Mouse (Mus musculus) fibroblast of lung, adult 2 months (primary cell): ENCODE measurements around the gene Frmd8.

ENCODE experiments used
- DNase-seq: peaks from one replicate; pipeline ENCODE4 v3.0.0-alpha.2; 2011; ENCODE audit warnings: low read depth

The Frmd8 gene

DNA sequence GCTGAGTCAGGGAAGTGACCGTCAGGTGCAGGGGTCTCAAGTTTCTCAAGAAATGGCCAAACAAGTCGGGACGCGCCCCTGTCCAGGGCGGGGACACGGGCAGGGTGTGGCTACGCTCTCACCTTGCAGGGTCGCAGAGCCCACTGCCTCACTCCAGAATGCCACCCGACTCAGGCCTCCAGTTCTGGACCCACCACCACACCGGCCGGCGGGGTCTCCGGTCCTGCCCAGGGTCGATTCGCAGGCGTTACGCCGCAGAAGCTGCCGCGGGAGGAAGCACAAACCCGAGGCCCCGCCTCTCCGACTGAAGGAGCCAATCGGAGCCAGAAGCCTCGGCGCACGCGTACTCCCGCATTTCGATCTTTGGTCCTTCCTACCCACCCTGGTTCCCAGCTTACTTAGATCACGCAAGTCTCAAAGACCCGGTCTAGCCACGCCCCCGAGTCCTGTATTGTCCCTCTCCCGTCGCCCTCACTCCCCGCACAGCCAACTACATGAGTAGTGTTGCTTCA lies at the start of gene Frmd8:
Gene Frmd8, minus strand, starts transcription at position 306 of the 512 bp plus-strand sequence.
- DNase-seq, result peak; percentile 95

DNA sequence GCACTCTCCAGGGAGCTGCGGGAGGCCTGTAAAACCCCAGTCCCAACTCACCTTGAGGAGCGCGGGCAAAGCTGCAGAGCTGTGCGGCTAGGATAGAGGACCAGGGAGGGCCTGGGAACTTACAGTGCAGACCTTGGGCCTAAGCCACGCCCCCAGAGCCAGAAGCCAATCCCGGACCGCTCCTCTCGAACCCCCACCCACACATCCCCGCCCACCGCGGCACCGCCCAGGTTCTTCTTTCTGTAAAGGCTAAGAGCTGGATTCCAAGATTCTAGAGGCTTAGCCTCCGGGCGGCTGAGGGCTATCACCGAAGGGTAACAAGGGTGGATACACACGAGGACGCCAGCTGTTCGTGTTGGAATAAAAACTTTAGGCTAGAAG lies 49.6 kb upstream of the Frmd8 start, which contains the start of gene Cdc42ep2:
Gene Cdc42ep2, minus strand, starts transcription at position 104 of the 381 bp plus-strand sequence.
- DNase-seq, result peak; percentile 87

DNA sequence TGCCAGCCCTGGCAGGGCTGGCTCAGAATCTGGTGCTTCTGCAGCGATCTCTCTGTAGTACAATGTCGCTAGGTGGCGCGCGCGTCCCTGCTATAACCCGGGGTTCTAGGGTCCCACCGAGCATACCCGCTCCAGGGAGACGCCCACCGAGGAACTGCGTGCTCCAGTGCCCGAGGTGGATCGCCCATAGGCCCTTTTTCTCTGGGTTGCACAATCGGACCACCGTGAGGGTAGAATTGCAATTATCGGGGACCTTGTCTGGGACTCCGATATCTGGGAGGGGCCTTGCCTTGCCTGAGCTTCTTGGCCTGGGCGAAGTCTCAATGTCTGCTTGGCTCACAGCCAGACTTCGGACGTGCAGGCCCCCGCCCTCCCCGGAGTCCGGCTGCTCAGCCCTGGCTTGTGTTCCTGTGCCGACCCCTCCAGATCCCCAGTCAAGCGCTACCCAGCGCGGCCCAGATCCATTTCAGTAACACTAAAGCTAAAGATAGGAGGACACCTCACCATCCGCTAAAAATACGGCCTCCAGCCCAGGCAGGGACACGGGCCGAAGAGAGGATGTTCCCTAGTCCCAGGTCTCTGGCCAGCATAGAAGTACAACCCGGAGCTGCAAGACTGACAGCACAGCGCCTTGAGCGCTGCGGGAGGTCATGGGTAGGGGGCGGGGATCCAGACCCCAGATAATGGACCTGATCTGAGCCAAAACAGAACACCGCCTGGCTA lies 49.1 kb upstream of the Frmd8 start:
- DNase-seq, result peak; percentile 46

DNA sequence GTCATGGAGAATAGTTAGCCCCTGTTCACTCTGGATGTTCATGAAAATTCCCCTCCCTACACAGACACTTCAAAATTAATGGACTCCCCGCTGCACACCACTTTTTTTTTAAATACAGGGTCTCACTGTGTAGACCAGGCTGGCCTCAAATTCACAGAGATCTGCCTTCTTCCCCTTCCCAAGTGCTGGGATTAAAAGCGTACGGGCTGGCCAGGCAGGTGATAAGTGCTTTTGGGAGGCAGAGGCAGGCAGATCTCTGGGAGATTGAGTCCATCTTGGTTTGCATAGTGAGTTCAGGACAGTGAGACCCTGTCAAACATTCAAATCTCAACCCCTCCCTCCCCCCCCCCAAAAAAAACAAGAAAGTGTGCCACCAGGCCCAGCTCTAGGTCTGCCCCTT lies 47.9 kb upstream of the Frmd8 start:
- no peak for DNase-seq

DNA sequence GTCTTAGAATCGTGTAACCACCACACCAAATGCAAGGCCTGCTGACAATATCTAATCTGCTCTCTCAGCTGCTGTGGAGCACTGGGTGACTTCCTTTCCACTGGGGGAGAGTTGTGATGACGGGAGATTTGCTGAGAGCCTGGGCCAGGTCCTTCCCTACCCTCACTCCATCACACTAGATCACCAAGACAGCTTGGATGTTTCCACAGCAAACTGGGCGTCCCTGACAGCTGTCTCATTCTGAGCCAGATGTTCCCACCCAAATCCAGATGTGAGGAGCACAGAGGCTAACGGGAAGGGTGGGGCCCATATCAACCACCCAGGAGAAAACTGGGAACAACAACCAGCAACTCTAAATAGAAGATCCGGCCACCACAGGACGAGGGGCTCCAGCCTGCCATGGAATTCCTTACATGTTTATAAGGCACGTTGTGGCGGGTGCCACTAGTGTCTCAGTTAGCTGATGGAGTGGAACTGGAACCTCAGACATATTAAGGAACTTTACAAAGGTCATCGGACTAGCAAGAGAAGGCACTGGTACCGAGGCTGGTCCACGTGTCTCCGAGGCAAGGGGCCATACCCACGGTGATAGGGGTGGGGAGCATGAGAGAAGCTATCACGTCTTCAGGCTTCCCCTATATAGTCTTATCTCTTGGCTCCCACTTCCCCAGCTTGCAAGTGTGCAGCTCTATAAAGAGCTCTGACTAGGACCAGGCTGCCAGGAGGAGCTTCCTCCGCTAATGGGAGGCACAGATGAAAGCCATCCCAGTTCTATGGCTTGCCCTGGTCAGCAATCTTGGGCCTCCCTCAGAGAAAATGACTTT lies 47.3 kb upstream of the Frmd8 start:
- no peak for DNase-seq

DNA sequence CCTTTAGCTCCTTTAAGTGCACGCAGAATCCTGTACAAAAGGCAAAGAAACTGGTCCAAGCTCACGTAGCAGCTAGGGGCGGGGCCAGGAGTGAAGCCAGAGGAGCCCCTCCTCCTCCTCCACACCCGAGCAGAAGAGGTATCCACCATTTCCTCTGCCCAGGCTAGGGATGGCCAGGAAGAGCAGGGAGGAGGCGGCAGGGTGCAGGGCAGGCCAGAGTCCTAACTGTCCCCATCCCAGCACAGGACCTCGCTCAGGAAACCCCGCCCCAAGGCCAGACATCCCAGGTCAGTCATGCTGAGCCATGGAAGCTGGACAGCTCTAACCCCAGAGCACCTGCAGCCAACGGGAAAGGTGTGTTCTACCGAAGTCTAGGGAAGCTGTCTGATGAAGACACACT lies 46.6 kb upstream of the Frmd8 start:
- DNase-seq, result no peak

DNA sequence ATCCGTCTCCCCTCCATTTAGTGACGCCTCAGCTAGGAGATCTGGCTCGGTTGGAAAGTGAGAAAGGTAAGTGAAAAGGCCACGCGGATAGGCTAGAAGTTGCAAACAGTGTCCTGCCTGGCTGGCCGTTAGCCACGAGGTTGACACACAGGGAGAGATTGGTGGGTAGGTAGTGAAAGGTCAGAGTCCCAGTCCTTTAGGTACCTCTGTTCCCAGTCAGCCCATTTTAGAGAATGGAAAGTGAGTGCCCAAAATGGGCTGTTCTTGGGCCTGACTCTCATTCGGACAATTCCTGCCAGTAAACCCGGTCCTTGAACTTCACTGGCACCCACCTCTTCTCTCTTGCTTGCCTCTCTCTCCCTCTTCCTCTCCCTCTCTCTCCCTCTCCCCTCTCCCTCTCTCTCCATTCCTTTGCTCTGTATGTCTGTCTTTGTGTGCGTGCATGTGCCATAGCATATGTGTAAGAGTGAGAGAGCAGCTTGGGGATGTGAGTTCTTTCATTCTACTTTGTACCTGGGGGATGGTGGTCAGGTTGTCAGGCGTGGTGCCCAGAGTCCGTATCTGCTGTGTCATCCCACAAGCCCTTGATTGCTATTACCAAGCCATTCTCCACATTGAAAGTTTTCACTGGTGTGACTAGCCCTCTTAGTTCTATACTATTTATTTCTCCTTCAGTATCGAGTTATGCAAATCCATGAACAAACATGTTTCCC lies 38.1 kb upstream of the Frmd8 start, which contains the start of gene Dpf2:
Gene Dpf2, minus strand, starts transcription at position 4 of the 713 bp plus-strand sequence.
- no peak for DNase-seq

DNA sequence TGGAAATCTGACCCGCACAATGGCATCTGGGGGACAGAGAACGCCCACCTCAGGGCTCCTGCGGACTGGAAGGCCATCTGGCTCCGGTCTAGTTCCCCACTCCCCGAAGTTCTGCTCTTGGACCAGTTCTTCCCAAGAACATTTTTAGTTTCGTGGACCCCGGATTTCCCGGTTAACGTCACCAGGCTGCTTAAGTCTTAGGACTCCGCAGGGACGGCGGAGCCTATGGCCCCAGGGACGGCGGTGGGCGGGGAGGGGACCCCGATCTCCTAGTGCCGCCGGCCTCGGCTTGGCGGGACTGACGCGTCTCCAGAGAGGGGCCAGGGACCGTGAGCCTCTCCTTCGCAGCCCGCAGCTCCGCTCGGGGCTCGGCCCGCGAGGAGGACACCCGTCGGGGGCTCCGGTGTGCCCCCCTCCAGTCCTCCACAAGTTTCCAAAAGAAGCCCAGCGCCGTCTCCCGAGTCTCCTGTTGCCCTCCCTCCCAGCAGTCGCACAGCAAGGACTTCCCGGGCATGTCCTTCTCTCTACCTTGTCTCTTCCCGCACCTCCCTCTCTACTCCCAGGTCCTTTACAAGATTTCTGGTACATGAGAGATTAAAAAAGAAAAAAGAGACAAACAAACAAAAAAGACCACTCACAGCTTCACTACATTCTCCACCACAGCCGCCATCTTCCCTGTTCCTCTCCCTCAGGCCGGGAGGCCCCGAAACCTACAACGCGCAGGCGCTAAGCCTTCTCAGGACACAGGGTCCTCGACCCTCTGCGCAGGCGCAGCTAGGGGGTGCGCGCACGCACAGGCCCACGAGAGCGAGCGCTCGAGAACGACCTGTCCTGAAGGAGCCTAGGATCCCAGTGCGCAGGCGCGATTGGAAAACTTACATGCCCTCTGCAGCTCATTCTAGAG lies 37.3 kb upstream of the Frmd8 start:
- peak; percentile 98 for DNase-seq

DNA sequence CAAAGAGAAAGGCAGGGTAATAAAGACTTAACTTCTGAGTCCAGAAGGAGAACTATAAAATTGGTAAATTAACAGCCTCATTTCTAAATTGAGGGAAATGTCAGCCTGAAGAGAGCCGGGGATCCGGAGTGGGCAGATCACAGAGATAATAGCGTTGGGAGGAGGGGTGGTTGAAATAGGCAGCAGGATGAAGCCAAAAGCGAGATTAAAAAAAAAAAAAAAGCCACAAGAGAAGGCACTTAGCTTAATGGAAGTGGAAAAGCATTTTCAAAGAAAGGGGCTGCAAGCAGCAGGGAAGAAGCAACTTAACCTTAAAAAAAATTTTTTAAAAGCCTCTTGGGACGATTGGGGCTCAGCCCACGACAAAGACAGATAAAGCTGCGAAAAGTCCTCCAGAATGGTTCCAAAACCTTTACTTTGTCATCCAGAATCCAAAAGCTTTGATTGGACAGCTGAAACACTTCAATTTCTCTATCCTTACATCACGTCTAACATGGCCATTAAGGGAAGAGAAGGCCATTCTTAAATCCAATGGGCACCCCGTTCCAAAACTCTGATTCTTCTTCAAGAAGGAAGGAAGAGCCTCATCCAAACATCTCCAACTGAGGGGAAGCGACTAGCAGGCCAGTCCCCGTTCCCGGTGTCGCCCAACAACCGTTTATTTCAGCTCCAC lies 36.5 kb upstream of the Frmd8 start:
- DNase-seq, result no peak

DNA sequence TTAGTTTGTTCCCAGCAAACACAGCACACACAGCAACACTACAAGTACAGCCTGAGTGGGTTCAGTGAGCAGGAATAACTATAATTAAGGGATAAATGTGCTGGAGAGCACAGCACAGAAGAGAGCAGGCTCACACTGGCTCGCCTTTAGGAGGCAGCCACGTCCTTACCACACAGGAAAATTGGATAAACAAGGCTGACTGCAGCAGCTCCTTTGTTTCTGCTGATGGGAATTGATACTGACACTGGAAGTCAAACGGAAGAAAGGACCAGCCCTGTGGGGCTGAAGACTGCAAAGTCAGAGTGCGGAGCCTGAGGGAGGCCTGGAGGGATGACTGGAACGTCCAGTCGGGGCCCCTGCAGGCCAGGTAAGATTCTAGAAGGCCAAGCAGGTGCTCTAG lies 35.1 kb upstream of the Frmd8 start:
- DNase-seq, result no peak

DNA sequence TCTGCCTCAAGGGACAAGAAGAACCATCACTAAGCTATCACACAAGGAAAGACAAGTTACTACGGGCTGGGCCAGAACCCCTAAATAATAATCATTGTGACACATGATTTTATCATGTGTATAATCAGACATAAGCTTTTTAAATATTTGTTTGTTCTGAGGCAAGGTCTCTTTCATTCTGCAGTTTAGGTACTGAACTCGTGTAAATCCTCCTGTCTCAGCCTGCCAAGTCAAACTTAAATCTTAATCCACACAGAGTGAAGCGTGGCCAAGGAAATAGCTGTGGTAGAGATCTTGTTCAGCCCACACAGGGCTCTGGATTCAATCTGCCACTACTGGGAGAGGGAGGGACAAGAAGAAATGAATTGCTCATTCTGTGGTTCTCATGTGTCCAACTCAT lies 32.2 kb upstream of the Frmd8 start:
- DNase-seq, result no peak

DNA sequence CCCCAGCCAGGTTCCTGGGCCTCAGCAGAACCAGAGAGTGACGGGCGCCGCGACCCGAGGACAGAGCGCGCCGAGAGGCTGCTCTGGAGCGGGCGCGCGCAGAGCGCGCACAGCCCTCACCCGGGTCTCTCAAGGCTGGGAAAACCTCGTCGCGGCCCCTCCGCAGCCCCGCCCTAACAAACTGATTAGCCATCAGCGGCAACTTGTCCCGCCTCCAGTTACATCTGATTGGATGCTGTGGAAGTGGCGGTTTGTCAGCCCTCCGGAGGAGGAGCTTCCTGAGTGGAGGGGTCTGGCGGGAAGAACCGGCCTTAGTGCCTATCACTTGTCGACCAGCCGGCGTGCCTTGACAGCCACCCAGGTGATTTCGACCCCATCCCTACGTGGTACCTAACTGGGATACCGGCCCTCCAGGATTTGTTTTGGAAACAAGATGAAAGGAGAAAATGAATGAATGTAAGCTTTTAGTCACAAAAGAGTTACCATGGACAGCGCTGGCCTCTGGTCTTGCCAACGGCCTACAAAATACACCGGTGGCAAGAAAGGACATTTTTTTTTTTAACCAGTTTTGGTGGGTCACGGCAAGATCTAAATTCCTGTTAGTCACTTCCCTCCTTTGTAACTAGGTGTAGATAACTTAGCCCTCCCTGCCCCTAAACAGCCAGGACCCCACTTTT lies 19.1 kb upstream of the Frmd8 start, which contains the start of gene Tigd3:
Gene Tigd3, minus strand, starts transcription at position 148 of the 677 bp plus-strand sequence.
- DNase-seq, result peak; percentile 75

DNA sequence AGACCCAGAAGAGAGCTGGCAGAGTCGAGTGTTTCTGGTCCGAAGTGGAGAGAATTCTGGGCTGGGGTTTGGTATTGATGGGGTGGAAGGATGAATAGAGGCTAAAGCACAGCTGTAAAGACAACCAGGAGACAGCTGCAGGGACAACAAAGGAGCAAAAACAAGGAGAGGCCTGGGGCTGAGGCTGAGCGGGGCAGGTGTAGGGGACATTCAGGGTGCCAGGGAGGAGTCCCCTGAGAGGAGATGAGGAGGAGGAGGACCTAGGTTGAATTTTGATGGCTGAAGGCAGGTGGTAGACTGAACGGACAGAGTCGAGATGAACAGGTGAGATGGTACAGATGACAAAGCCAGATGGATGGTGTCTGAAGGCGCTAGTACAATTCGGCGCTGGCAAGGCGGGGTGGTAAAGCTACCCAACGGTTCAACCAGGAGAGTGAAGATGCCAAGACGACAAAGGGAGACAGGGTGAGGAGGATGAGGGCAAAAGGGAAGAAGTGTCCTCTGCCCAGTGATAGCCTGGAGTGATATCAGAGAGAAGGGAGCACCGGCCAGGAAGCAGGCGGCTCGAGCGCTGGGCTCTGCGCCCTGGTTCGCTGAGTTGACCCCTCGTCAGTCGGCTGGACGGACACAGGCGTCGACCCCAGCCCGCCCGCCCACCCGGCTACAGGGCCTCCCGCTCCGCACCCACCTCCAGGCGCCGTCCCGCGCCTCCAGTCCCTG lies 18.4 kb upstream of the Frmd8 start:
- no peak for DNase-seq

DNA sequence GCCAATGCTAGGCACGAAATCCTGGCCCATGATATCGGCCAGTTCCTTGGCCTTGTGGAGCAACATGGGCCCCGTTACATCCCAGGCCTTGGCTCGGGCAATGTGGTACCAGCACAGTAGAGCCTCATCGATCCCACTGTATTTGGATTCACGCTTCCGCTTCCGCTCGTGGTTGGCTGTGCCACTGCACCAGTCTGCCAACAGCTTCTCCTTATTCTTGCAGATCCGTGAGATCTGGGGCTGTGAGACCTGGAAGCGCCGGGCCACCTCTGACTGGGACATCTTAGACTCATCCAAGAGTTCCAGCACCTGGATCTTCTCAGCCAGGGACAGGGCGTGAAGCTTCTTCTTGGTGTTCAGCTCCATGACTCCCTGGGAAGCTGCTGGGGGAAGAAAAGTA lies 17.7 kb upstream of the Frmd8 start:
- DNase-seq, result no peak

DNA sequence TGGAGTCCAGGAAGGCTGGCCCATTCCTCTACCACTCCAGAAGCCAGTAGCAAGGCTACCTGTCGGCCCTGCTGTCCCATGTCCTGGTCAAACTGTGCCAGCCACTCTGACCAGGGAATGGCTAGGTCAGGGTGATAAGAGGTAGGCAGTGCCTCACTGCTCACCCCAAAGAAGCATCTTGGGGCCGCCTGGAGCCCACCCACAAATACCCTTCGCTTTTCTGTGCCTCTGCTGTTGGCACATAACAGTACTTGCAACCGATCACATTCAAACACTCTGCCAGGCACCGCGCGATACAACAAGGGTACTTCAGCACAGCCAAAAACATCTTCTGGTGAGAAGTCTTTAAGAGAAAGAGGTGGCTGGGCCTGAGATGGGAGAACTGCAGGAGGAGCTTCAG lies 17.2 kb upstream of the Frmd8 start:
- no peak for DNase-seq

DNA sequence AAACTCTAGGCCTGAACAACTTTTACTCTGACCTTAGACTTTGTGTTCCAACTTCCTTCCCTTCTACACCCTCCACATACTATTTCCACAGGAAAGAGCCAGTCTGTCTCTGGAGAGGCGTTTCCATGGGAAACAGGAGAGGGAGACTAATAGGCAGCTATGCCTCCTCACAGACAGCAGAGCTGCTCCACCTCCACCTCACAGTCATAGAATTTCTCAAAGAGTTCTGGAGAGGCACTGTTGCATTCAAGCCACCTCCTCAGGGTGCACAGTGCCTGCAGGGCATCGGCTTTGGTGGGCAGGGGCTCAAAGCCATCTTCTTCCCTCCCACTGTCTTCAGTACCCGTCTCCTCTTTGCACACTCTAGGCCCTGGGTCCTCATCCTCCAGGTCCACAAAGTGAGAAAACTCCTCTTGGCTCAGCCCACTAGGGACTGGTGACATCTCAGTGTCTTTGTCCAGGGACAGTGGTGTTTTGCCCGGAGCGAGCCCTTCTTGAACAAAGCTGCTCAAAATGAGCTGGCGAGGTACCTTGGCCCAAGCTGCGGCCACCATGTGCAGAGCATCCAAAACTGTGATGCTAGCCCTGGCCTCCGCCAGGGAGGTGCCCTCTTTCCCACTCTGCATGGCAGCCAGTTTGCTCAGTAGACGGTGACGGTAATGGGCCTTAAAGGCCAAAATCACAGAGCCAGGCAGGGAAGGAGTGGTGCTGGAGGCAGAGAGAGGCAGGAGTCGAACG lies 16.6 kb upstream of the Frmd8 start:
- no peak for DNase-seq

DNA sequence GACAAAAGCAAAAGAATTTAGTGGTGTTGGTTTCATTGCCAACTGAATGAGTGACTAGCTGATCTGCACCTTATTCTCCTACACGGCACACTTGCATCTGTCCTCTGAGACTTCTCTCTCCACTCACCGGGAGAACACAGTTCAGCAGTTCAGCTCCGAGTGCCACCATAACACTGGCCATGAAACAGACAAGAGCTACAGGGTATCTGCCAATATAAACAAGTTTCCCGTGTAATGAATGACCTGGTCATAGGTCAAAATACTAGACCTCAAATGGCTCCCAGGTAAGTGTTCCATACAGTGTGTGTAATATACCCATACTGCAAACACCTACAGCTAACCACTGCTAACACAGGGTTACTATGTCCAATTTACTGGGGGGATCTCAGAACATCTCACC lies 14.1 kb upstream of the Frmd8 start:
- no peak for DNase-seq

DNA sequence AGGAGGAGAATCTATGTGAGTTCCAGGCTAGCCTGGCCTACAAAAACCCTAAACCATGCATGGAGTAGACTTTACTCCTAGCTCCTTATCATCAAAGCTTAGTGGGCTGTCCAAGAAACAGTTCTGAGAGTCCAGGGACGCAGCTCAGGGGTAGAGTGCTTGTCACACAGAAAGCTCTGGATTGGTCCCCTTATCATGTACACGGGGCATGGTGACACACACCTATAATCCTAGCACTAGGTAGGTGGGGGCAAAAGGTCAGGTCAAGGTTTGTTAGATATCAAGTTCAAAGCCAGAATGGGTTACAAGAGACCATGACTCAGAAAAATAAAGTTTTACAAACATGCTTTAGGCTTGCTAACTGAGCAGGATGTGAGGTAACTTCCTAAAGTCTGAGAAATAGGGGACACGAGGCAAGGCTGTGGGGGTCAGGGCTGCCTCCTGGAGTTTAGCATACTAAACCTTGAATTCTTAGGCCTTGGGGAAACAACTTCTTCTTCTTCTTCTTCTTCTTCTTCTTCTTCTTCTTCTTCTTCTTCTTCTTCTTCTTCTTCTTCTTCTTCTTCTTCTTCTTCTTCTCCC lies 12.3 kb upstream of the Frmd8 start:
- DNase-seq, result no peak
